Mouse (Mus musculus) E14TG2a.4 (cell line): ENCODE data around the gene Trio.

Experiments
- CTCF ChIP-seq: conservative IDR thresholded peaks from 2 replicates; pipeline ENCODE4 v1.5.1; 2014; ENCODE audit warnings: low read length
- POU5F1 ChIP-seq: IDR thresholded peaks from 2 replicates; pipeline ENCODE4 v1.6.1; 2014; ENCODE audit warnings: low read length, borderline replicate concordance

DNA sequence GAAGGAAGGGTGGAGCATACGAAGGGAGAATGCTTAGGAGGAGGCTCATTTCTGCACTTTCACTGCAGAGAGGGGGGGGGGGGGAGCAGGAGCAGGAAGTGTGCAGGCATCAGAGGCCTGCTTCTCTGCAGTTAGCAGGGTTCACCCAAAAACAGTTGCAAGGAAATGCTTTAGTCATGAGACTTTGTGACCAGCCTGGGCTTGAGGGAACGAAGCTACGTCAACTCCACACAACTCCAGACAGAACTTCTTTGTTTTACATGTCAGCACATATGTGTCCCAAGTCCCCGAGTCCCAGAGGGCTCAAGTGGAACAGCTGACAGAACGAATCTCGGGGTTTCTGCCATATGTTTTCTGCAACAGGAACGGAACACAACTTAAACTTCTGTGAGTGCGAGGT lies 99.8 kb downstream of the Trio start:
- TF ChIP-seq CTCF, result no peak
- TF ChIP-seq POU5F1, result no peak
